Mouse (Mus musculus) intestine, embryonic 16.5 days (tissue): ENCODE data around the gene Susd1. TPM values are rescaled to one million over a fixed set of nuclear protein-coding genes. Genes with fewer than 3 reads are reported as not detected.

Experiments used
- polyA plus RNA-seq: library from polyadenylated mRNA; unstranded; fragments of >200 nt; fragmentation: Nextera tagmentation; extraction: Ambion mirVana; gene quantifications from 2 replicates; pipeline ENCODE4 v1.2.1, GENCODE M21; 2015

Gene Susd1
- polyA plus RNA-seq, 1 experiment from 2014 or later = 13.0 TPM

Other genes with a start within 250 kb of the Susd1 start
- 6.9 and 7.8 TPM in 2 replicates for gene Ugcg, start 249.4 kb downstream of the Susd1 start, polyA plus RNA-seq
- 56.5 and 59.6 TPM in 2 replicates for gene Ptbp3, start 110.7 kb upstream of the Susd1 start, polyA plus RNA-seq
- gene Hsdl2, start 142.9 kb upstream of the Susd1 start, polyA plus RNA-seq = 18.8 and 19.1 TPM in 2 replicates
- 9.6 and 10.8 TPM in 2 replicates for gene E130308A19Rik, start 187.6 kb upstream of the Susd1 start, polyA plus RNA-seq